Mouse (Mus musculus): Measurements from ENCODE around the gene Plekhh1. TPM values are rescaled to one million over a fixed set of nuclear protein-coding genes. Genes with fewer than 3 reads are reported as not detected.

Plekhh1 gene
- total and polyA plus RNA-seq, 3 experiments: 0.35 to 2.3 TPM; not detected in 1

DNA sequence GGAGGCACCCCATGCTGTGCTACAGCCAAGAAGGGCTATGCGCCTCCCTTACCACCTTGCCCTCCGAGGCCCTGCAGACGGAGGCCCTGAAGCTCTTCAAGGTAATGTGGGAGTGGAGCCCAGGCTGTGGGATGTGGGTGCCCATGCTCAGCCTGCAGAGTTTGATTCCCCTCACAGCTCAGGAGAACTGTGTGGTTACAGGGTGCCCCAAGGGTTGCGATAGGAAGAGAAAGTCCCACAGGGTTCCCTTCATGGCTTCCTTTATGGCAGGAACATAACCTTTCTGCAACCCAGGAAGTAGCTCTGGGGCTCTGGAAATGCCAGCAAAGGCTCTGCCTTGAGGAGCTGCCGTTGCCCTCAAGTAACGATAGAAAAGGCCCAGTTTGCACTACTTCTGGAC is 41.0 kb downstream of the Plekhh1 start:
- Histone ChIP-seq H3K9me3 (replicated peaks; ENCODE audit: insufficient read depth, low read length) (no peaks in the 10 kb centered on the region), H3K4me1 (ENCODE audit: control insufficient read depth in 1 of 2, insufficient read depth in 2 of 2, low read length in 2 of 2) (no peaks in the 10 kb centered on the region), H3K27me3 (ENCODE audit: control insufficient read depth in 1 of 2, insufficient read depth in 2 of 2, low read length in 2 of 2) (no peaks in the 10 kb centered on the region), H3K4me3 (ENCODE audit: control insufficient read depth in 1 of 2, insufficient read depth in 1 of 2, low read depth in 2 of 2, low read length in 2 of 2) (no peak overlapping the region), H3K9ac (ENCODE audit: control insufficient read depth, low read depth, low read length, poor library complexity, severe bottlenecking) (no peak overlapping the region), H3K79me2 (ENCODE audit: control insufficient read depth, insufficient read depth, low read length, poor library complexity) (no peaks in the 10 kb centered on the region), H3K36me3 (ENCODE audit: control insufficient read depth in 1 of 2, insufficient read depth in 2 of 2, low read length in 2 of 2) (no peaks in the 10 kb centered on the region), H3K27ac (ENCODE audit: control insufficient read depth, low read depth, low read length) (no peak overlapping the region)
- no peak for DNase-seq (ENCODE audit: low read depth, low spot score)
- TF ChIP-seq POLR2AphosphoS2 (IDR thresholded peaks at IDR 0.05; ENCODE audit: low read length) (no peak), MAFK (IDR thresholded peaks at IDR 0.05; ENCODE audit: borderline replicate concordance, low read depth, low read length) (no peak), TAL1 (IDR thresholded peaks at IDR 0.05; ENCODE audit: low read length) (no peak), GABPA (IDR thresholded peaks at IDR 0.05; ENCODE audit: low read depth, low read length) (no peak), MEF2A (IDR thresholded peaks at IDR 0.05; ENCODE audit: extremely low read depth, insufficient replicate concordance, low read depth, low read length, poor library complexity, severe bottlenecking) (no peak), ZNF384 (IDR thresholded peaks at IDR 0.05; ENCODE audit: low read depth, low read length) (no peak), UBTF (IDR thresholded peaks at IDR 0.05; ENCODE audit: borderline replicate concordance, insufficient read depth, low read depth, low read length) (no peak), ZMIZ1 (IDR thresholded peaks at IDR 0.05; ENCODE audit: low read depth, low read length) (no peak), CHD1 (IDR thresholded peaks at IDR 0.05; ENCODE audit: low read depth, low read length) (no peak)

GRCm38 (mm10) chr12:79070736-79071333 is 41.9 kb downstream of the Plekhh1 start:
- Histone ChIP-seq H3K79me2 (ENCODE audit: control insufficient read depth, insufficient read depth, low read length, poor library complexity) (no peaks in the 10 kb centered on the region), H3K27ac (ENCODE audit: control insufficient read depth, low read depth, low read length) (no peak overlapping the region), H3K9ac (ENCODE audit: control insufficient read depth, low read depth, low read length, poor library complexity, severe bottlenecking) (no peak overlapping the region), H3K4me3 (ENCODE audit: control insufficient read depth in 1 of 2, insufficient read depth in 1 of 2, low read depth in 2 of 2, low read length in 2 of 2) (no peak overlapping the region), H3K9me3 (replicated peaks; ENCODE audit: insufficient read depth, low read length) (no peaks in the 10 kb centered on the region), H3K4me1 (ENCODE audit: control insufficient read depth in 1 of 2, insufficient read depth in 2 of 2, low read length in 2 of 2) (no peaks in the 10 kb centered on the region), H3K36me3 (ENCODE audit: control insufficient read depth in 1 of 2, insufficient read depth in 2 of 2, low read length in 2 of 2) (no peaks in the 10 kb centered on the region), H3K27me3 (ENCODE audit: control insufficient read depth in 1 of 2, insufficient read depth in 2 of 2, low read length in 2 of 2) (no peaks in the 10 kb centered on the region)
- DNase-seq (ENCODE audit: low read depth, low spot score): no peak
- no peak for TF ChIP-seq TCF12 (IDR thresholded peaks at IDR 0.05; ENCODE audit: low read depth, low read length)
- peak; percentile 84 for TF ChIP-seq ZKSCAN1 (IDR thresholded peaks at IDR 0.05; ENCODE audit: low read depth, low read length)

DNA sequence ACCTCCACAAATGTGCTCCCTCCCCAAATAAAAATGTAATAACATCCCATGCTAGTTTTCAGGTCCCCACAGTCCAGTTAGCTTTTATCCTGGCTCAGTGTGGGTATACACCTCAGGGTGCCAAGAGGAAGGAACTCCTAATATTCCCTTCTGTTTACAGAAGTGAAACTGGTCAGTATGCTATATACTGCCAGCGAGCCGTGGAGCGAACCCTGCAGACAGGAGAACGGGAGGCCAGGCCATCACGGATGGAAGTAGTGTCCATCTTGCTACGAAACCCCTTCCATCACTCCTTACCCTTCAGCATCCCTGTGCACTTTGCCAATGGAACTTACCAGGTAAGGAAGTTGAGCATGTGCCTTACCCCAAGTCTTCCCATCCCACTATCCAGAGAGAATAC is 43.6 kb downstream of the Plekhh1 start:
- no peak overlapping the region for H3K27ac ChIP-seq (ENCODE audit: control insufficient read depth, low read depth, low read length)
- H3K36me3 ChIP-seq (ENCODE audit: control insufficient read depth in 1 of 2, insufficient read depth in 2 of 2, low read length in 2 of 2): no peaks in the 10 kb centered on the region
- no peak for TF ChIP-seq MAX (IDR thresholded peaks at IDR 0.05; ENCODE audit: low read length)
- no peak for TF ChIP-seq USF1 (IDR thresholded peaks at IDR 0.05; ENCODE audit: low read depth, low read length)
- TF ChIP-seq GATA1 (IDR thresholded peaks at IDR 0.05; ENCODE audit: low read depth, low read length): no peak
- no peak for TF ChIP-seq RCOR1 (IDR thresholded peaks at IDR 0.05; ENCODE audit: low read depth, low read length)
- no peak for TF ChIP-seq POLR2AphosphoS2 (IDR thresholded peaks at IDR 0.05; ENCODE audit: low read length)
- TF ChIP-seq HCFC1 (IDR thresholded peaks at IDR 0.05; ENCODE audit: low read depth, low read length): no peak
- no peak for TF ChIP-seq ZNF384 (IDR thresholded peaks at IDR 0.05; ENCODE audit: low read depth, low read length)
- TF ChIP-seq CTCF (IDR thresholded peaks at IDR 0.05 in 2 of 3, conservative IDR thresholded peaks at IDR 0.05 in 1 of 3; ENCODE audit: control insufficient read depth in 1 of 3, insufficient read depth in 1 of 3, low read depth in 2 of 3, low read length in 3 of 3, poor library complexity in 1 of 3, severe bottlenecking in 1 of 3): no peak
- no peak for TF ChIP-seq MAFK (IDR thresholded peaks at IDR 0.05; ENCODE audit: borderline replicate concordance, low read depth, low read length)
- no peak for TF ChIP-seq MAZ (IDR thresholded peaks at IDR 0.05; ENCODE audit: low read depth, low read length)
- no peak for TF ChIP-seq ZC3H11A (IDR thresholded peaks at IDR 0.05; ENCODE audit: low read depth, low read length)
- TF ChIP-seq TCF12 (IDR thresholded peaks at IDR 0.05; ENCODE audit: low read depth, low read length): no peak
- no peak for TF ChIP-seq MEF2A (IDR thresholded peaks at IDR 0.05; ENCODE audit: extremely low read depth, insufficient replicate concordance, low read depth, low read length, poor library complexity, severe bottlenecking)
- TF ChIP-seq UBTF (IDR thresholded peaks at IDR 0.05; ENCODE audit: borderline replicate concordance, insufficient read depth, low read depth, low read length): no peak
- TF ChIP-seq MXI1 (IDR thresholded peaks at IDR 0.05; ENCODE audit: low read depth, low read length): no peak
- TF ChIP-seq KAT2A (conservative IDR thresholded peaks at IDR 0.05; ENCODE audit: low read depth, low read length): no peak
- no peak for TF ChIP-seq CHD1 (IDR thresholded peaks at IDR 0.05; ENCODE audit: low read depth, low read length)
- TF ChIP-seq USF2 (IDR thresholded peaks at IDR 0.05; ENCODE audit: borderline replicate concordance in 1 of 2, insufficient read depth in 1 of 2, low read depth in 1 of 2, low read length in 2 of 2): no peak
- no peak for TF ChIP-seq ELF1 (IDR thresholded peaks at IDR 0.05; ENCODE audit: low read depth, low read length)

More for the DNA sequence above, 43.6 kb downstream of the Plekhh1 start:
- no peak overlapping the region for H3K4me3 ChIP-seq (ENCODE audit: control insufficient read depth in 1 of 2, insufficient read depth in 1 of 2, low read depth in 2 of 2, low read length in 2 of 2)
- H3K27me3 ChIP-seq (ENCODE audit: control insufficient read depth in 1 of 2, insufficient read depth in 2 of 2, low read length in 2 of 2): no peaks in the 10 kb centered on the region
- no peak for DNase-seq (ENCODE audit: low read depth, low spot score)
- H3K4me1 ChIP-seq (ENCODE audit: control insufficient read depth in 1 of 2, insufficient read depth in 2 of 2, low read length in 2 of 2): no peaks in the 10 kb centered on the region
- H3K9me3 ChIP-seq (replicated peaks; ENCODE audit: insufficient read depth, low read length): no peaks in the 10 kb centered on the region
- H3K79me2 ChIP-seq (ENCODE audit: control insufficient read depth, insufficient read depth, low read length, poor library complexity): no peaks in the 10 kb centered on the region
- H3K9ac ChIP-seq (ENCODE audit: control insufficient read depth, low read depth, low read length, poor library complexity, severe bottlenecking): no peak overlapping the region

Measured in MEL (cell line).